Mouse (Mus musculus): Measurements from ENCODE around the gene Gm1527. TPM values are rescaled to one million over a fixed set of nuclear protein-coding genes. Genes with fewer than 3 reads are reported as not detected.
"Not testable (repeated sequence)": the region's sequence is repeated elsewhere in the genome, so short reads cannot be mapped to it uniquely, and the experiment has no call there.

The Gm1527 gene
- not detected in 2 replicates for polyA plus RNA-seq (2015; fragmentation: Nextera tagmentation; extraction: Ambion mirVana)

- WGBS = 77% methylated on average over 1 of the region's 1 CpGs
- Histone ChIP-seq H3K4me3 (no peak within 1 kb of the TSS), H3K9ac (replicated peaks) (no peak within 1 kb of the TSS), H3K9me3 (no peaks in the 10 kb centered on the region), H3K36me3 (no peaks in the 10 kb centered on the region), H3K27ac (replicated peaks) (no peak within 1 kb of the TSS), H3K4me2 (replicated peaks) (no peak within 1 kb of the TSS), H3K4me1 (no peaks in the 10 kb centered on the region), H3K27me3 (no peaks in the 10 kb centered on the region)
- no peak for ATAC-seq (replicated peaks)
These were observed at the start of gene Gm1527 for GRCm38 (mm10) chr3:28892317-28892716. Gene Gm1527, plus strand, starts transcription at chr3:28892617.

- no peaks in the 10 kb centered on the region for H3K27me3 ChIP-seq
- ATAC-seq (replicated peaks) = no peak
- H3K36me3 ChIP-seq = no peaks in the 10 kb centered on the region
- H3K4me2 ChIP-seq (replicated peaks) = no peak overlapping the region
- H3K9ac ChIP-seq (replicated peaks) = no peak overlapping the region
- no peaks in the 10 kb centered on the region for H3K9me3 ChIP-seq
- H3K4me1 ChIP-seq = no peaks in the 10 kb centered on the region
- WGBS = 51% methylated on average over 8 of the region's 8 CpGs
- no peak overlapping the region for H3K4me3 ChIP-seq
- no peak overlapping the region for H3K27ac ChIP-seq (replicated peaks)
These were observed 49.2 kb upstream of the Gm1527 start for GRCm38 (mm10) chr3:28843231-28843630.

GRCm38 (mm10) chr3:28847115-28847514 is 45.3 kb upstream of the Gm1527 start:
- no peaks in the 10 kb centered on the region for H3K4me1 ChIP-seq
- no peak overlapping the region for H3K27ac ChIP-seq (replicated peaks)
- no peak overlapping the region for H3K4me2 ChIP-seq (replicated peaks)
- H3K4me3 ChIP-seq = no peak overlapping the region
- H3K27me3 ChIP-seq = no peaks in the 10 kb centered on the region
- ATAC-seq (replicated peaks) = no peak
- no peak overlapping the region for H3K9ac ChIP-seq (replicated peaks)
- no peaks in the 10 kb centered on the region for H3K9me3 ChIP-seq
- no peaks in the 10 kb centered on the region for H3K36me3 ChIP-seq

- not testable (repeated sequence) for H3K4me3 ChIP-seq; ATAC-seq (replicated peaks); H3K27me3 ChIP-seq; H3K9me3 ChIP-seq; H3K36me3 ChIP-seq; H3K27ac ChIP-seq (replicated peaks); H3K4me1 ChIP-seq; H3K4me2 ChIP-seq (replicated peaks); H3K9ac ChIP-seq (replicated peaks)
- WGBS = 92% methylated on average over 3 of the region's 3 CpGs
These were observed 40.2 kb upstream of the Gm1527 start for GRCm38 (mm10) chr3:28852174-28852573.

GRCm38 (mm10) chr3:28859630-28860392 is 32.6 kb upstream of the Gm1527 start:
- not testable (repeated sequence) for H3K9ac ChIP-seq (replicated peaks); H3K36me3 ChIP-seq; H3K27ac ChIP-seq (replicated peaks); H3K4me3 ChIP-seq; H3K4me2 ChIP-seq (replicated peaks); ATAC-seq (replicated peaks); H3K4me1 ChIP-seq; H3K9me3 ChIP-seq; H3K27me3 ChIP-seq

GRCm38 (mm10) chr3:28896966-28897365 is 4.5 kb downstream of the Gm1527 start:
- not testable (repeated sequence) for H3K27me3 ChIP-seq; H3K4me2 ChIP-seq (replicated peaks); ATAC-seq (replicated peaks); H3K36me3 ChIP-seq; H3K9me3 ChIP-seq; H3K4me3 ChIP-seq; H3K4me1 ChIP-seq; H3K9ac ChIP-seq (replicated peaks); H3K27ac ChIP-seq (replicated peaks)
- WGBS = 77% methylated on average over 6 of the region's 6 CpGs

GRCm38 (mm10) chr3:28965931-28966330 is 73.5 kb downstream of the Gm1527 start:
- Histone ChIP-seq H3K4me2 (replicated peaks) (no peak overlapping the region), H3K9ac (replicated peaks) (no peak overlapping the region), H3K27me3 (no peaks in the 10 kb centered on the region), H3K27ac (replicated peaks) (no peak overlapping the region), H3K4me3 (no peak overlapping the region), H3K4me1 (no peaks in the 10 kb centered on the region), H3K9me3 (no peaks in the 10 kb centered on the region), H3K36me3 (no peaks in the 10 kb centered on the region)
- WGBS = 91% methylated on average over 2 of the region's 2 CpGs
- no peak for ATAC-seq (replicated peaks)

GRCm38 (mm10) chr3:28968851-28969250 is 76.4 kb downstream of the Gm1527 start:
- Histone ChIP-seq H3K27me3 (no peaks in the 10 kb centered on the region), H3K4me3 (no peak overlapping the region), H3K27ac (replicated peaks) (no peak overlapping the region), H3K36me3 (no peaks in the 10 kb centered on the region), H3K9ac (replicated peaks) (no peak overlapping the region), H3K4me2 (replicated peaks) (no peak overlapping the region), H3K9me3 (no peaks in the 10 kb centered on the region), H3K4me1 (no peaks in the 10 kb centered on the region)
- WGBS = 0% methylated on average over 4 of the region's 4 CpGs
- ATAC-seq (replicated peaks) = 0 out of 2 replicates have a peak, but pooled peaks have one; percentile 43

Other genes starting within 250 kb of the Gm1527 start
- 0.06 TPM in 1 of 2 replicates, not detected in the other for gene Slc2a2, start 194.7 kb upstream of the Gm1527 start, polyA plus RNA-seq (2015; fragmentation: Nextera tagmentation; extraction: Ambion mirVana)
- 7.8 and 7.9 TPM in 2 replicates for gene Eif5a2, start 111.3 kb upstream of the Gm1527 start, polyA plus RNA-seq (2015; fragmentation: Nextera tagmentation; extraction: Ambion mirVana)
- gene Rpl22l1, start 87.2 kb upstream of the Gm1527 start, polyA plus RNA-seq (2015; fragmentation: Nextera tagmentation; extraction: Ambion mirVana) = 212 and 213 TPM in 2 replicates
- 3.9 and 4.4 TPM in 2 replicates for gene Egfem1, start 189.4 kb downstream of the Gm1527 start, polyA plus RNA-seq (2015; fragmentation: Nextera tagmentation; extraction: Ambion mirVana)

Data from forebrain, embryonic 15.5 days (tissue).